Mouse (Mus musculus) liver, adult (tissue): ENCODE measurements around the gene Zfp398.

Experiments used
- GATA4 ChIP-seq: IDR thresholded peaks from 2 replicates; pipeline ENCODE4 v1.6.1; 2014; ENCODE audit warnings: mild to moderate bottlenecking, low read length; ENCODE audit not compliant: insufficient replicate concordance

The Zfp398 gene

DNA sequence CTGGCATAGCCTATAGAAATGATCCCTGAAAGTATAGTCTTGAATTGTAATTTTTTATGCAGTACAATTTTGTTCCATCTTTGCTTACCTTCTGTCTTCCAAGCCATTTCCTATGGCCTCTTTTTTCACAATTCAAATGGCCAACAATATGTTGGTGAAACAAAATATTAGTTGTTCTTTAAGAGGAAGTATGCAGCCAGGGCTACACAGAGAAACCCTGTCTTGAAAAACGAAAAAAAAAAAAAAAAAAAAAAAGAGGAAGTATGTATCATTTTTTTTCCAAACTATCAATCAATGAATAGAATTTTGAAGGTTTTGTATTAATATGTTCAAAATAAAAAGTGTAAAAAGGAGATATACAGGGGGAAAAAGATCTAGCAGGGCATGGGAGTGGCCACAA, 76.2 kb downstream of the Zfp398 start:
- no peak for TF ChIP-seq GATA4

DNA sequence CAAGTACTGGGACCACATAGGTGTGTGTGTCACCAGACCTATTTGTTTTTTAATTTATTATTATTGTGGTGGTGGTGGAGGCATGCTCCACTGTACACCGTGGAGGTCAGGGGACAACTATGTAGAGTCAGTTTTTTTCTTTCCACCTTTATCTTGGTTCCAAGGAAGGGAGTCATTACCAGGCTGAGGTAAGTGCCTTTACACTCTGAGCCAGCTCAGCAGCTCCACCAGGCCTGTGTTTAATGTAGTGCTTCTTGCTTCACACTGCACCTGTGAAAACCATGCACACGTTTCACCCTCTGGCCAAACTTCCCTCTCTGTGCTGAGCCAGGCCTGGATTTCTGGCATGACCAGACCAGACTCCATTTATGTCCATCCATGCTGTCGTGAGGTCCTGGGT, 77.5 kb downstream of the Zfp398 start:
- no peak for TF ChIP-seq GATA4

DNA sequence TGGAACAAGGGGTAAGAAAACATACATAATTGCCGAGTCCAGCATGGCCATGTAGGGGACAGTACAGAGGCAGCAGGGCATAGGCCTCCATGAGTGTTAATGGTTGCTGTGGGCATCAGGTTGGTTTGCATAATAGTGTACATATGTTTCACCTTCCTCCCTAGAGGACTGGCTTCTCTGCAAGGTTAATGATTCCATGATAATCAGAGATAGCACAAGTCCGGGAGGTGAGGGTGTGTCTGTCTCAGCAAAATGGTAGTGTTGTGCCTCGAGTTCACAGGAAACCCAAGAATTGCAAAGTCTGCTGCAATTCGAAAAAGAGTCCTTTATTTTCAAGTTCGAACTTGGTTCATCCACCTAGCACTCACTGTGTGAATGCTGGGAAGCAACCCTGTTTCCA, 81.6 kb downstream of the Zfp398 start:
- no peak for TF ChIP-seq GATA4

DNA sequence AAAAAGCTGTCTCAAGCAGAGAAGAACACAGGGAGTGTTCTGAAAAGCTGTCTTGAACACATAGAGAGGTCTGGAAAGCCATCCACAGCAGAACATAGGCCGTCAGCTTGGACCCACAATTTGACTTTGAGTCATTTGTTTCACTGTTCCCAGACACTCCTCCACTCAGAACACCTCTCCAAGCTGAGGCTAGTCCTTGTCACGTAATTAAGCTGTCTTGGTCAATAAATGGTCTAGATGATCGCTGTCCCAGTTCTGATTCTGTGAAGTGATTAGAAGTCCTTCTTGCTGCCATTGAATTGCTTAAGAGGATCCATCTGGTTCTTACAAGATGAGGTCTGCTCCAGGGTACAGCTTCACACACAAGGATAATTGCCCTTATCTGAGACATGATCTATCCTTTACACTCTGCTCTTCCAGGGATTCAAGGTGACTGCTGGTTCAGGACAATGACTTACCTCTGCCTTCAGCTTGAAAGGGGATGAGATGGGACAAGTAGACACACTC, 83.4 kb downstream of the Zfp398 start:
- TF ChIP-seq GATA4: no peak

DNA sequence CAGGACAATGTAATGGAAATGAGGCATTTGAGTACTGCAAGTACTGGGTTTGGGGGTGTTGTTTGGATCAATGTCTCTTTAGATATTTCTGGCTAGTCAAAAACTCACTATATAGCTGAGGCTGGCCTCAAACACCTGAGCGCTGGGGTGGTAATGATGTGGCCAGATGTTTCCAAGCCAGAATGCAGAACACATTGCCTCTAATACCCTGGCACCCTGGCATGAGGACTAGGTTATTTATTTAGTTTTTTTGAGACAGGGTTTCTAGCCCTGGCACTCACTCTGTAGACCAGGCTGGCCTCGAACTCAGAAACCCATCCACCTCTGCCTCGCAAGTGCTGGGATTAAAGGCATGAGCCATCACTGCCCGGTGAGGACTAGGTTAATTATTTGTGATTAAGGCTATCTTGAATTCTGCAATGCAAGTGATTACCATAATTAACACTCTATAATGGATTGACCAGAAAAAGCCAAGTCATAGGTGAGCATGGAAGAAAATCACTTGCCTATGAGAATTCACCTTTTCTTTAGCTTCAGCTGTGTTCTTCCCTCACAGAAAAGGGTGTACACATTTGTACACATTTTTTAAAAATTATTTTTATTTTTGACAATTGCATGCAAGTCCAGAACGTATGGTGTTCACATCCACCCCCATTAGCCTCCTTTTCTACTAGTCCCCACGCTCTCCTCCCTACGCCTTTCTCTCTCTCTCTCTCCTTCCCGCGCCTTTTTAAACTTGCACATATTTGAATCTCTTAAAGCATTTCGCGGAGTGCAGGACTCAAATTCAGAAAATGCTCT, 84.4 kb downstream of the Zfp398 start:
- TF ChIP-seq GATA4: no peak

DNA sequence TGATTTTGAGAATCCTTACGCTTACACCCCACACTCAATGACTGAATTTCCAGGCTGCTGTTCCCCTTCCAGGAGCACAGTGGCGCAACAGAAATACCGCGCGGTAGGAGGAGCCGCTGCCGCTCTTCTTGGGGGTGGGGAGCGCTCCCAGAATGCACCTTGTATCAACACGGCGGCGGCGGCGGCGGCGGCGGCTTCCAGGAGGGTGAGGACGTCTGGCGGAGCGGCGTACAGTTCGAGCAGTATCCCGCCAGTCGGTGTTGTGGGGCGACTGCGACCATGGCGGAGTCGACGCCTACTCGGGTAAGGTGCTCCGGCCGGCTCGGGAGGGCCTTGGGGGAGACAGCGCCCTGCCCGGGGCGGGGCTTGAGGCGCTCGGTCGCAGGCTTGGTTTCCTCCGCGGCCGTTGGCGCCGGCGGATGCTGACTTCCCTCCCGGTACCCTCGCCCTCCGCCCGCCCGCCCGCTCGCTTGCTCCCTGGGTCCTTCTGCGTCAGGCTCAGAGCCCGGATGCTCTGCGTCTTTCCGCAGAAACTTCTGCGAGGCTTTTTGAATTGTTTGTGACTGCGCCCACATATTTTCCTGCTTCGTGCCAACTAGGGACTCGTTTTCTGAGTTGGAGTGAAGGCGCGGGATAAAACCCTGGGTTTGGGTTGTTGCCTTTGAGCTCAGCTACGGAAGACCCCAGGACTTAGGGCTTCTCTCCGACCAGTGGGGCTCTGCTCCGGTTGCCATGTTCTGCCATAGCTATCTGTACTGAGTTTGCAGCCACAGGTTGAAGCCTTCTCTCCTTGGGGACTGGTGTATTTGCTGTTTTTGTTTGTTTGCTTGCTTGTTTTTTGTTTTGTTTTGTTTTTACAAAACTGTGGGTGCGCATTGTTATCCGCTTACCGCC, 85.2 kb downstream of the Zfp398 start, which contains the start of gene Zfp212:
Gene Zfp212, plus strand, starts transcription at position 30 of the 894 bp plus-strand sequence.
- no peak for TF ChIP-seq GATA4
